Mouse (Mus musculus): Measurements from ENCODE around the gene Prrc2a.

GRCm38 (mm10) chr17:35193881-35194843, 29.5 kb upstream of the Prrc2a start, which contains the start of gene Ltb:
- TF ChIP-seq CTCF (IDR thresholded peaks at IDR 0.05; ENCODE audit: insufficient read depth, low read depth, low read length) (no peak), POLR2A (IDR thresholded peaks at IDR 0.05; ENCODE audit: insufficient read depth, low read depth, low read length) (no peak)
